Mouse (Mus musculus): Measurements from ENCODE around the gene Arhgef28.

DNA sequence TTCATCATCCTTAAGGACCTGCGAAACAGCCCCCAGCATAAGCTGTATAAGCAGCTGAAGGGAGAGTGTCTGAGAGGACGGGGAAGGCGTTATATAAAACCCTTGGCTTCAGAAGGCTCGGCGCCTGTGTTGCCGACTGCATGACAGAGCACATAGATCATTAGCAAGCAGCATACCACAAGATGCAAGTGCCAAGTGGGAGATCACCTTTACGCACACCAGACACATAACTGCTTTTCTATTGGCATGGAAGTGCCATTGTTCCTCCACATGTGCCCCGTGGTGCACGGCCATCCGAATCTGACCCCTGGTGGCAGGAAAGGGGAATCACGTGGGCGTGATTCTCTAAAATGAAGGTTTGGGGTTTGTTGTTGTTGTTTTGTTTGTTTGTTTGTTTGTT is 16.6 kb upstream of the Arhgef28 start:
- TF ChIP-seq MXI1 (IDR thresholded peaks at IDR 0.05; ENCODE audit: low read depth, low read length): no peak
- TF ChIP-seq MYC (IDR thresholded peaks at IDR 0.05; ENCODE audit: low read depth, low read length): no peak
- TF ChIP-seq CTCF (IDR thresholded peaks at IDR 0.05 in 2 of 3, conservative IDR thresholded peaks at IDR 0.05 in 1 of 3; ENCODE audit: control insufficient read depth in 1 of 3, insufficient read depth in 1 of 3, low read depth in 2 of 3, low read length in 3 of 3, poor library complexity in 1 of 3, severe bottlenecking in 1 of 3): peak; percentile 55 to 69 (median 65)
- TF ChIP-seq ZNF384 (IDR thresholded peaks at IDR 0.05; ENCODE audit: low read depth, low read length): no peak
- no peak for TF ChIP-seq TAL1 (IDR thresholded peaks at IDR 0.05; ENCODE audit: low read length)
- TF ChIP-seq HCFC1 (IDR thresholded peaks at IDR 0.05; ENCODE audit: low read depth, low read length): no peak
- peak; percentile 37; the same call in 1 of the 2 replicates for TF ChIP-seq ZC3H11A (IDR thresholded peaks at IDR 0.05; ENCODE audit: low read depth, low read length)
- no peak for TF ChIP-seq SIN3A (IDR thresholded peaks at IDR 0.05; ENCODE audit: low read length)
- no peak for TF ChIP-seq USF2 (IDR thresholded peaks at IDR 0.05; ENCODE audit: borderline replicate concordance in 1 of 2, insufficient read depth in 1 of 2, low read depth in 1 of 2, low read length in 2 of 2)
- peak; percentile 51 for TF ChIP-seq RAD21 (IDR thresholded peaks at IDR 0.05; ENCODE audit: low read depth, low read length)
- TF ChIP-seq USF1 (IDR thresholded peaks at IDR 0.05; ENCODE audit: low read depth, low read length): peak; percentile 67
- TF ChIP-seq ETS1 (IDR thresholded peaks at IDR 0.05; ENCODE audit: low read depth, low read length): no peak
- TF ChIP-seq MAFK (IDR thresholded peaks at IDR 0.05; ENCODE audit: borderline replicate concordance, low read depth, low read length): no peak
